Mouse (Mus musculus): ENCODE measurements around the gene Swt1. TPM values are rescaled to one million over a fixed set of nuclear protein-coding genes. Genes with fewer than 3 reads are reported as not detected.
"Not testable (repeated sequence)": the region's sequence is repeated elsewhere in the genome, so short reads cannot be mapped to it uniquely, and the experiment has no call there.

Gene Swt1
- 17.7 and 21.0 TPM in 2 replicates for polyA plus RNA-seq (2015; fragmentation: Nextera tagmentation; extraction: Ambion mirVana)

DNA sequence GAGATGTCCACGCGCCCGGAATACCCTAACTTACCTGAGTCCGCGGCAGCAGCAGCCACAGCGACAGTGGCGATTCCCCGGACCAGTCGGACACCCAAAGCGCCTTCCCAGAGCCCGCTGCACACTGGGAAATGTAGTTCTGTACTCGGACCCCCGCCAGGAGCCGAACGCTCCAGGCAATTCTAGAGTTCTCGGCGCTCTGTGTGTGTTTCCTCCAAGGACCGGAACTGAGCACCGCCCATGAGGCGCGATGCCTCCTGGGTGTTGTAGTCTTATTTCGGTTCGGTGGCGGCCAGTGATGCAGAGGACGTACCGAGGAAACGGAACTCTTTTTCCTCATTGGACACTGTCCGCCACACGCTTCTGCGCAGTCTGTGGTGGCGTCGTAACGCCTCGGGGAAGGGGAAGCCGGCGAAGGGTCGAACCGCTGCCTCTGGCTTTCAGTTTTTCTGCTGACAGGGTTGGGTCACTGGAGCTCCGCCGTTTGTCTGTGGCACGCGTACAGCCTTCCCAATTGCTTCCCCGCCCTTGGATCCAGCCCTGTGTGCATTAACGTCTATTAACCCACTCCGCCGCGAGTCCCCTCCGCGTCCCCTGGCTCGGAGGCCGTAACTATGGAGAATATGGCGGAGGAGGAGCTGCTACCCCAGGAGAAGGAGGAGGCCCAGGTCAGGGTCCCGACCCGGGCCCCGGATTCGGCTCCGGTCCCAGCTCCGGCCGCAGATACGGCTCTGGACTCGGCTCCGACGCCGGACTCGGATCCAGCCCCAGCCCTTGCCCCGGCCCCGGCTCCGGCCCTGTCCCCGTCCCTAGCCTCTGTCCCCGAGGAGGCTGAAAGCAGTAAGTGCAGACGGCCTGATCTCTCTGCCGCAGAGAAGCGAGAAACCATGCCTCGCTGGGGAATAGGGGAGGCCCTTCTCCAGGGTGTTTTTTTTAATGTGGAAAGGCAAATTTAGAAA lies at the start of gene Swt1, which contains the start of gene Trmt1l:
Gene Swt1, minus strand, starts transcription at position 193 of the 959 bp plus-strand sequence.
Gene Trmt1l, plus strand, starts transcription at position 280 of the 959 bp plus-strand sequence.
- under 1% methylated on average over 74 of the region's 74 CpGs for WGBS
- Histone ChIP-seq H3K36me3 (ENCODE audit: control insufficient read depth, insufficient read depth) (no peaks in the 10 kb centered on the region), H3K27me3 (replicated peaks; ENCODE audit: control insufficient read depth, insufficient read depth, low read length) (no peaks in the 10 kb centered on the region), H3K9me3 (ENCODE audit: control insufficient read depth, low read length) (no peaks in the 10 kb centered on the region), H3K4me2 (ENCODE audit: low read length) (peak within 1 kb of the TSS; percentile 86), H3K4me3 (replicated peaks; ENCODE audit: low read length) (peak within 1 kb of the TSS; percentile 99), H3K9ac (replicated peaks; ENCODE audit: low read depth, low read length) (peak within 1 kb of the TSS; percentile 97), H3K27ac (ENCODE audit: low read length) (peak within 1 kb of the TSS; percentile 95), H3K4me1 (replicated peaks; ENCODE audit: control insufficient read depth, insufficient read depth, low read length) (peaks cover 12% of the 10 kb centered on the region)
- ATAC-seq: peak; percentile 99

- H3K27me3 ChIP-seq (replicated peaks; ENCODE audit: control insufficient read depth, insufficient read depth, low read length); H3K4me3 ChIP-seq (replicated peaks; ENCODE audit: low read length); ATAC-seq; H3K9me3 ChIP-seq (ENCODE audit: control insufficient read depth, low read length); H3K4me1 ChIP-seq (replicated peaks; ENCODE audit: control insufficient read depth, insufficient read depth, low read length); H3K4me2 ChIP-seq (ENCODE audit: low read length); H3K27ac ChIP-seq (ENCODE audit: low read length); H3K9ac ChIP-seq (replicated peaks; ENCODE audit: low read depth, low read length): not testable (repeated sequence)
- WGBS: 90% methylated on average over 8 of the region's 8 CpGs
- peaks cover 17% of the 10 kb centered on the region for H3K36me3 ChIP-seq (ENCODE audit: control insufficient read depth, insufficient read depth)
Observed at GRCm38 (mm10) chr1:151472386-151472785, 44.1 kb upstream of the Swt1 start.

- H3K9me3 ChIP-seq (ENCODE audit: control insufficient read depth, low read length): no peaks in the 10 kb centered on the region
- ATAC-seq: no peak
- 56% methylated on average over 7 of the region's 7 CpGs for WGBS
- H3K27ac ChIP-seq (ENCODE audit: low read length): no peak overlapping the region
- peaks cover 15% of the 10 kb centered on the region for H3K36me3 ChIP-seq (ENCODE audit: control insufficient read depth, insufficient read depth)
- no peak overlapping the region for H3K4me2 ChIP-seq (ENCODE audit: low read length)
- H3K9ac ChIP-seq (replicated peaks; ENCODE audit: low read depth, low read length): no peak overlapping the region
- no peaks in the 10 kb centered on the region for H3K27me3 ChIP-seq (replicated peaks; ENCODE audit: control insufficient read depth, insufficient read depth, low read length)
- H3K4me3 ChIP-seq (replicated peaks; ENCODE audit: low read length): no peak overlapping the region
- H3K4me1 ChIP-seq (replicated peaks; ENCODE audit: control insufficient read depth, insufficient read depth, low read length): no peaks in the 10 kb centered on the region
Observed at GRCm38 (mm10) chr1:151471429-151471828, 43.2 kb upstream of the Swt1 start.

DNA sequence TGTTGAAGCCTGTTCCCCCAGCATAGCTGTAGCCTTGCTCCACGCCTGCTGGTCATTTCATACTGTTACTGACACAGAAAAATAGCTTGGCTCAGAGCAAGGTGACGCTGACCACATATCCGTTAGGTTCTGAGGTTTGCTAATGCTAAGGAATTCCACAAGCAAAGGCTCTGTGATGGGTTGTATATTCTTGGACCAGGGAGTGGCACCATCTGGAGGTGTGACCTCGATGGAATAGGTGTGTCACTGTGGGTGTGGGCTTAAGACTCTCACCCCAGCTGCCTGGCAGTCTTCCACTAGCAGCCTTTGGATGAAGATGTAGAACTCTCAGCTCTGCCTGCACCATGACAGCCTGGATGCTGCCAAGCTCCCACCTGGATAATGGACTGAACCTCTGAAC lies 38.3 kb upstream of the Swt1 start:
- no peaks in the 10 kb centered on the region for H3K27me3 ChIP-seq (replicated peaks; ENCODE audit: control insufficient read depth, insufficient read depth, low read length)
- H3K36me3 ChIP-seq (ENCODE audit: control insufficient read depth, insufficient read depth): no peaks in the 10 kb centered on the region
- no peak overlapping the region for H3K9ac ChIP-seq (replicated peaks; ENCODE audit: low read depth, low read length)
- no peak overlapping the region for H3K4me2 ChIP-seq (ENCODE audit: low read length)
- peaks cover 2% of the 10 kb centered on the region; the same call in 1 of the 2 replicates for H3K9me3 ChIP-seq (ENCODE audit: control insufficient read depth, low read length)
- H3K4me3 ChIP-seq (replicated peaks; ENCODE audit: low read length): no peak overlapping the region
- 88% methylated on average over 4 of the region's 4 CpGs for WGBS
- ATAC-seq: no peak
- no peak overlapping the region for H3K27ac ChIP-seq (ENCODE audit: low read length)
- H3K4me1 ChIP-seq (replicated peaks; ENCODE audit: control insufficient read depth, insufficient read depth, low read length): no peaks in the 10 kb centered on the region

DNA sequence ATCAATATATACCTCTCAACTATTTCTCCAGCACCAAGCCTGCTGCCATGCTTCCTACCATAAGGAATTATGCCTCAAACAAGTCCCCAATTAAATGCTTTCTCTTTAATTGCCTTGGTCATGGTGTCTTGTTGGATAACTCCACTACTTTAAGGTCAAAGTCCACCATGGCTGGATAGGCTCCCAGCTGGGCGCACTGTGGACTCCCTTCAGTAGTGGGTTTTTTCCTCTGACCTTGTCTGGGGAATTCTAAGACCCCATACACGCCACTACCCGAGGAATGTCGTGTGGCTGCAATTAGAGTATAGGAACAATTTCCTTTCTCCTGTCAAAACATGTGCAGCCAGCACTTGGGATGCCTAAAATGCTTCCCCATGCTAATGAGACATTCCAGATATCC lies 36.7 kb upstream of the Swt1 start:
- Histone ChIP-seq H3K36me3 (ENCODE audit: control insufficient read depth, insufficient read depth) (peaks cover 5% of the 10 kb centered on the region; the same call in 1 of the 2 replicates), H3K27ac (ENCODE audit: low read length) (no peak overlapping the region), H3K4me2 (ENCODE audit: low read length) (no peak overlapping the region), H3K27me3 (replicated peaks; ENCODE audit: control insufficient read depth, insufficient read depth, low read length) (no peaks in the 10 kb centered on the region), H3K4me3 (replicated peaks; ENCODE audit: low read length) (no peak overlapping the region), H3K4me1 (replicated peaks; ENCODE audit: control insufficient read depth, insufficient read depth, low read length) (no peaks in the 10 kb centered on the region), H3K9me3 (ENCODE audit: control insufficient read depth, low read length) (peaks cover 2% of the 10 kb centered on the region; the same call in 1 of the 2 replicates), H3K9ac (replicated peaks; ENCODE audit: low read depth, low read length) (no peak overlapping the region)
- 60% methylated on average over 4 of the region's 4 CpGs for WGBS
- ATAC-seq: no peak

DNA sequence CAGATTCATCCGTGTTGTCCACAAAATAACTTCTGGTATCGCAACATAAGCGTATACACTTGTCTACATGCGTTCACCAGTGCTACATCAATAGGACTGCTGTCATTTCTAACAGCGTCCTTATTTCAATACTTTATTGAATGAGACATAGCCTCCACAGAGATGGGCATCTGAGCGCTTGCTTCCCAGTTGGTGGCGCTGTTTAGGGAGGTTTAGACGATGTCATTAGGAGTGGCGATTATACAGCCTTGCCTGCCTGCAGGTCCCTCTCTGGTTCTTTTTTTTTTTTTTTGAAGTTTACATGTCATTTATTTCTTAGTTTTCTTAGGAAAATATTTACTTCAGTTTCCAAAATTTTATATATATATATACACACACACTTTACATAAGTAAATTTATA lies 33.0 kb upstream of the Swt1 start:
- WGBS: 78% methylated on average over 9 of the region's 9 CpGs

GRCm38 (mm10) chr1:151457087-151457486 lies 28.8 kb upstream of the Swt1 start:
- Histone ChIP-seq H3K4me2 (ENCODE audit: low read length) (no peak overlapping the region), H3K9me3 (ENCODE audit: control insufficient read depth, low read length) (no peaks in the 10 kb centered on the region), H3K27me3 (replicated peaks; ENCODE audit: control insufficient read depth, insufficient read depth, low read length) (no peaks in the 10 kb centered on the region), H3K36me3 (ENCODE audit: control insufficient read depth, insufficient read depth) (peaks cover 33% of the 10 kb centered on the region), H3K4me3 (replicated peaks; ENCODE audit: low read length) (no peak overlapping the region), H3K9ac (replicated peaks; ENCODE audit: low read depth, low read length) (no peak overlapping the region), H3K27ac (ENCODE audit: low read length) (no peak overlapping the region), H3K4me1 (replicated peaks; ENCODE audit: control insufficient read depth, insufficient read depth, low read length) (no peaks in the 10 kb centered on the region)
- no peak for ATAC-seq
- 90% methylated on average over 5 of the region's 5 CpGs for WGBS

More for the DNA sequence above, 33.0 kb upstream of the Swt1 start:
- Histone ChIP-seq H3K9ac (replicated peaks; ENCODE audit: low read depth, low read length) (no peak overlapping the region), H3K27ac (ENCODE audit: low read length) (no peak overlapping the region), H3K27me3 (replicated peaks; ENCODE audit: control insufficient read depth, insufficient read depth, low read length) (no peaks in the 10 kb centered on the region), H3K4me2 (ENCODE audit: low read length) (no peak overlapping the region), H3K4me1 (replicated peaks; ENCODE audit: control insufficient read depth, insufficient read depth, low read length) (no peaks in the 10 kb centered on the region), H3K4me3 (replicated peaks; ENCODE audit: low read length) (no peak overlapping the region), H3K9me3 (ENCODE audit: control insufficient read depth, low read length) (peaks cover 2% of the 10 kb centered on the region; the same call in 1 of the 2 replicates), H3K36me3 (ENCODE audit: control insufficient read depth, insufficient read depth) (peaks cover 17% of the 10 kb centered on the region)
- ATAC-seq: no peak

GRCm38 (mm10) chr1:151451946-151452345 lies 23.7 kb upstream of the Swt1 start:
- Histone ChIP-seq H3K27ac (ENCODE audit: low read length) (no peak overlapping the region), H3K4me1 (replicated peaks; ENCODE audit: control insufficient read depth, insufficient read depth, low read length) (no peaks in the 10 kb centered on the region), H3K9ac (replicated peaks; ENCODE audit: low read depth, low read length) (no peak overlapping the region), H3K27me3 (replicated peaks; ENCODE audit: control insufficient read depth, insufficient read depth, low read length) (no peaks in the 10 kb centered on the region), H3K4me2 (ENCODE audit: low read length) (no peak overlapping the region), H3K9me3 (ENCODE audit: control insufficient read depth, low read length) (no peaks in the 10 kb centered on the region), H3K4me3 (replicated peaks; ENCODE audit: low read length) (no peak overlapping the region), H3K36me3 (ENCODE audit: control insufficient read depth, insufficient read depth) (peaks cover 34% of the 10 kb centered on the region)
- WGBS: 97% methylated on average over 11 of the region's 11 CpGs
- no peak for ATAC-seq

GRCm38 (mm10) chr1:151450851-151451250 lies 22.6 kb upstream of the Swt1 start:
- no peak overlapping the region for H3K4me3 ChIP-seq (replicated peaks; ENCODE audit: low read length)
- no peaks in the 10 kb centered on the region for H3K4me1 ChIP-seq (replicated peaks; ENCODE audit: control insufficient read depth, insufficient read depth, low read length)
- no peak overlapping the region for H3K4me2 ChIP-seq (ENCODE audit: low read length)
- no peak overlapping the region for H3K27ac ChIP-seq (ENCODE audit: low read length)
- H3K36me3 ChIP-seq (ENCODE audit: control insufficient read depth, insufficient read depth): peaks cover 35% of the 10 kb centered on the region
- WGBS: 93% methylated on average over 1 of the region's 2 CpGs
- no peaks in the 10 kb centered on the region for H3K27me3 ChIP-seq (replicated peaks; ENCODE audit: control insufficient read depth, insufficient read depth, low read length)
- H3K9me3 ChIP-seq (ENCODE audit: control insufficient read depth, low read length): no peaks in the 10 kb centered on the region
- no peak for ATAC-seq
- H3K9ac ChIP-seq (replicated peaks; ENCODE audit: low read depth, low read length): no peak overlapping the region

All from forebrain, embryonic 16.5 days (tissue).